11 mouse cellular contexts compared by ENCODE assay signal in genomic region chr5:130266651-130267050, GRCm38 (mm10). TPM values are rescaled to one million over a fixed set of nuclear protein-coding genes. Genes with fewer than 3 reads are reported as not detected.
DNase-seq lines count a peak whose midpoint lies in the region; ATAC-seq lines count a peak whose summit lies in the region.
"Had no signal": no experiment of that assay in that cellular context is flagged by ENCODE, and none has a peak within 500 bp of the region (broad histone marks: within the 10 kb centered on the region; RNA-seq: fewer than 3 reads in every experiment).

No protein-coding gene starts in this region.

- H3K36me3 ChIP-seq in kidney, embryonic 14.5 days (ENCODE audit: control insufficient read depth, insufficient read depth, low read length) = peaks cover 54% of the 10 kb centered on the region

- H3K27ac ChIP-seq in kidney, embryonic 14.5 days (ENCODE audit: low read depth, low read length) = no peak overlapping the region
- H3K27ac ChIP-seq: limb, embryonic 15.5 days; stomach, embryonic 15.5 days had no signal

- WGBS in kidney, embryonic 14.5 days = 90% methylated on average over 7 of the region's 7 CpGs

- no peaks in the 10 kb centered on the region for H3K9me3 ChIP-seq in kidney, embryonic 14.5 days (ENCODE audit: control insufficient read depth, low read length)
- H3K9me3 ChIP-seq: limb, embryonic 15.5 days; stomach, embryonic 15.5 days had no signal

- no peak overlapping the region for H3K4me2 ChIP-seq in kidney, embryonic 14.5 days (replicated peaks; ENCODE audit: low read depth, low read length)
- H3K4me2 ChIP-seq: limb, embryonic 15.5 days; stomach, embryonic 15.5 days had no signal

- H3K4me1 ChIP-seq in kidney, embryonic 14.5 days (ENCODE audit: control insufficient read depth, insufficient read depth, low read length) = no peaks in the 10 kb centered on the region
- H3K4me1 ChIP-seq: limb, embryonic 15.5 days; stomach, embryonic 15.5 days had no signal

- no peak for ATAC-seq in kidney, embryonic 14.5 days (ENCODE audit: low FRiP score, low TSS enrichment)

- peak; percentile 11 for DNase-seq in kidney, adult 18-20 months
- DNase-seq in CD4-positive helper T cell, adult 2 months (ENCODE audit: low read depth, low spot score) = peak; percentile 48
- peak; percentile 36 for DNase-seq in T-cell, adult 2 months (ENCODE audit: low spot score)
- DNase-seq in embryo, embryonic 9.5 days (ENCODE audit: extremely low spot score) = peak; percentile 16
- DNase-seq in naive thymus-derived CD4-positive, alpha-beta T cell, adult 2 months (ENCODE audit: low read depth) = peak; percentile 61
- DNase-seq in urinary bladder, postnatal 14 days (ENCODE audit: low spot score) = no peak
- no peak for DNase-seq in kidney, adult 8-10 months

- no peaks in the 10 kb centered on the region for H3K27me3 ChIP-seq in kidney, embryonic 14.5 days (ENCODE audit: control insufficient read depth, insufficient read depth, low read length)
- H3K27me3 ChIP-seq: limb, embryonic 15.5 days; stomach, embryonic 15.5 days had no signal

- no peak overlapping the region for H3K4me3 ChIP-seq in kidney, embryonic 14.5 days (ENCODE audit: low read length)
- H3K4me3 ChIP-seq: erythroblast, embryonic 14.5 days; limb, embryonic 15.5 days; stomach, embryonic 15.5 days had no signal

- H3K9ac ChIP-seq in kidney, embryonic 14.5 days (ENCODE audit: low read depth, low read length) = no peak overlapping the region
- H3K9ac ChIP-seq: limb, embryonic 15.5 days; stomach, embryonic 15.5 days had no signal

RNA-seq across cellular contexts. Expression of gene Tyw1, which starts 11.2 kb away (rescaled TPM):
- polyA plus RNA-seq in kidney, embryonic 14.5 days (2014; fragmentation: Nextera tagmentation; extraction: Ambion mirVana) = 18.3 and 30.2 TPM in 2 replicates

RNA-seq across cellular contexts. Expression of gene Sbds, which starts 11.3 kb away (rescaled TPM):
- 55.4 and 77.5 TPM in 2 replicates for polyA plus RNA-seq in kidney, embryonic 14.5 days (2014; fragmentation: Nextera tagmentation; extraction: Ambion mirVana)

RNA-seq across cellular contexts. Expression of gene Tmem248, which starts 49.8 kb away (rescaled TPM):
- 42.2 and 45.9 TPM in 2 replicates for polyA plus RNA-seq in kidney, embryonic 14.5 days (2014; fragmentation: Nextera tagmentation; extraction: Ambion mirVana)

Comparison
In these comparisons a context has a peak if more than half of its experiments do, and no peak if none do; other contexts are left out.
1. DNase-seq: peak in kidney, adult 18-20 months (single experiment), CD4-positive helper T cell, adult 2 months (single experiment), T-cell, adult 2 months (single experiment), embryo, embryonic 9.5 days (single experiment) and naive thymus-derived CD4-positive, alpha-beta T cell, adult 2 months (single experiment); none in urinary bladder, postnatal 14 days (single experiment) and kidney, adult 8-10 months (0 of 2).